Mouse (Mus musculus) limb, embryonic 11.5 days (tissue): ENCODE results near the gene Myrfl. TPM values are rescaled to one million over a fixed set of nuclear protein-coding genes. Genes with fewer than 3 reads are reported as not detected.

Experiments used
- ATAC-seq: fragments of 200-750 bp; cut with Nextera tagmentation; 2 replicates; pipeline ENCODE4 v1.8.0; 2017; ENCODE audit warnings: low read depth; ENCODE audit not compliant: insufficient number of reproducible peaks, low FRiP score, low TSS enrichment
- DNase-seq: peaks from one replicate; pipeline ENCODE4 v3.0.0-alpha.2; 2015; ENCODE audit warnings: low spot score
- H3K27ac ChIP-seq: fragments of 300-500 bp; sonication (generic); replicated peaks from 2 replicates; pipeline ENCODE4 v1.5.1; 2014; ENCODE audit warnings: low read depth, mild to moderate bottlenecking, low read length
- H3K27me3 ChIP-seq: fragments of 300-500 bp; sonication (generic); 2 replicates; pipeline ENCODE4 v1.6.1; 2014; ENCODE audit warnings: mild to moderate bottlenecking, low read length, mixed read lengths; ENCODE audit not compliant: control insufficient read depth, insufficient read depth
- H3K36me3 ChIP-seq: fragments of 300-500 bp; sonication (generic); 2 replicates; pipeline ENCODE4 v1.6.1; 2014; ENCODE audit warnings: mild to moderate bottlenecking, low read length, moderate library complexity, mixed read lengths; ENCODE audit not compliant: control insufficient read depth, insufficient read depth
- H3K4me1 ChIP-seq: fragments of 300-500 bp; sonication (generic); 2 replicates; pipeline ENCODE4 v1.6.1; 2014; ENCODE audit warnings: low read length, mixed read lengths; ENCODE audit not compliant: control insufficient read depth, insufficient read depth
- H3K4me2 ChIP-seq: fragments of 300-500 bp; sonication (generic); 2 replicates; pipeline ENCODE4 v1.6.1; 2014; ENCODE audit warnings: low read depth, mild to moderate bottlenecking, moderate library complexity; ENCODE audit not compliant: severe bottlenecking
- H3K4me3 ChIP-seq: fragments of 300-500 bp; sonication (generic); 2 replicates; pipeline ENCODE4 v1.5.1; 2014; ENCODE audit warnings: low read depth, low read length
- H3K9ac ChIP-seq: fragments of 300-500 bp; sonication (generic); 2 replicates; pipeline ENCODE4 v1.6.1; 2014; ENCODE audit warnings: mild to moderate bottlenecking, low read length
- H3K9me3 ChIP-seq: fragments of 300-500 bp; sonication (generic); 2 replicates; pipeline ENCODE4 v1.6.1; 2016; ENCODE audit warnings: low read length; ENCODE audit not compliant: control insufficient read depth
- WGBS: fragments of 180-500 bp; shearing (Covaris S2); extraction: QIAGEN DNeasy Blood & Tissue Kit; methylation state at CpG from one replicate; pipeline ENCODE4 v1.1.7; 2014; 5-methylcytosine and 5-hydroxymethylcytosine counted together
- polyA plus RNA-seq: library from polyadenylated mRNA; unstranded; fragments of >200 nt; fragmentation: Nextera tagmentation; extraction: Ambion mirVana; gene quantifications from 2 replicates; pipeline ENCODE4 v1.2.1, GENCODE M21; 2014

The Myrfl gene
- polyA plus RNA-seq, 1 experiment from 2014 or later: 0.07 TPM

DNA sequence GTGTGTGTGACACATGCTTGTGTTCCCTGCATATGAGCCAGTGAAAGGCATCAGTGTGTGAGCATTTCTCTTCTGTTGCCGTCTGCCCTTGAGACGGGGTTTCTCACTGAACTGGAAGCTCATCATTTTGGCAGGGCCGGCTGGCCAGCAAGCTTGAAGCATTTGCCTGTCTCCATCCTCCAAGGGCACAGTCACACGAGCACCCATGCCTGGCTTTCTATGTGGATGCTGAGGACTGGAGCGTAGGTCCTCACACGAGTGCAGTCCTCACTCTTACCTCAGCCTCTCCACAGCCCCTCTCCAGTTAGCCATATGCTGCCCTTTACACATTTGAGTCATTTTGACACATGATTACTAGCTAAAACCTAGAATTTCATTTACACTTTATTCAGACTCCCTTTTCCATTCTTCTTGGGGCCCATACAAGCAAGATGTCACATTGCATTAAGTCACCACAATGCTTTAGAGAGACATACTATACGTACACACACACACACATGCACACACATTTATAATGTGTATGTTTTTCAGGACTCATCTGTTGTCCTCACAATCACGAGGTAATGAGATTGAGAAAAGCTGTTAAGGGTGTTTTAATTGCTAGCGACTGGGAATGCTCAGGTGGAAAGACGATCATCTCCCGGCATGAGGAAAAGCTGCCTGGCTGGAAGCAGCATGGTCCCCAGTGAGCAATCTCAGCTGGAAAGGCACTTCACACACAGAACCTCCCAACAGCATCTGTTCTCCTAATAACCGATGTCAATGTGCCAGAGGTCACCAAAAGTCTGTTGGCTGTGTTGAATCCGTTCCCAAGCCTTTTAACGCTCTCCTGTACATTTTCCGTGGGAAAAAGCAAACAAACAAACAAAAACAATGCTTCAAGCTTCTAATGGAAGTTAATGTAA is 122.6 kb downstream of the Myrfl start:
- H3K9ac ChIP-seq: no peak overlapping the region
- H3K4me2 ChIP-seq: no peak overlapping the region
- peaks cover 5% of the 10 kb centered on the region; the same call in 1 of the 2 replicates for H3K4me1 ChIP-seq
- H3K27ac ChIP-seq: no peak overlapping the region
- H3K27me3 ChIP-seq: no peaks in the 10 kb centered on the region
- no peak for DNase-seq
- 58% methylated on average over 15 of the region's 15 CpGs for WGBS
- no peak overlapping the region for H3K4me3 ChIP-seq
- no peaks in the 10 kb centered on the region for H3K36me3 ChIP-seq
- no peak for ATAC-seq
- H3K9me3 ChIP-seq: no peaks in the 10 kb centered on the region

DNA sequence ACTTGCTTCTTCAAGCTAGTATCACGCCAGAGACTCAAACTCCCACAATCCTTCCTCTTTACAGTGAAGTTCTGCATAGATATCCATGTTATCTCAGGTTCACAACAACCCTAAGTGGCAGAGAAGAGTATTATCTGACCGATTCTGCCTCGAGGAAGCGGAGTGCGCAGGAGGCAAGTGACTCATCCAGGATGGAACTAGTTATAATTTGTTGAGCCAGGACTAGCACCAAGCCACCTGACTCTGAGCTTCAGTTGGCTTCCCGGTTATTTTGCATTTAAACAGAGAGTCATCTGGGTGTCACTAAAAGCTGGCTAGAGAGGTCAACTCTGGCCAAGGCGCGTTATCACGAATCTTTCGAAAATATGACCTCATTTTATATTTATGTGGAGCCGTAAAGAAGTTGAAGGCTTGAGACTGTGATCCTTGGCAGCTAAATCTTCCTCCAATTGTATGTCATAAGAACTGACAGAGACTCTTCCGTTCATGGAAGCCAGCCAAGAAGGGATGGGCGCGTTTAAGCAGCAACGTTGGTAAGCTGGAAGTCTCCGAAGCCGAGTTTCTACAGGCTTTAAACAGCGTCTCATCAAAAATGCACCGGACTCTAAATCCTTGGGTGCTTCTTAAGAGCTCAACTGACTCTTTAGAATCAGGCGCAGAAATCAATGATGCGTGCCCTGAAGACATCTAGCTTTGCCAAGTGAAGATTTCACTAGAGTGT is 125.3 kb downstream of the Myrfl start:
- WGBS: 93% methylated on average over 21 of the region's 21 CpGs
- ATAC-seq (no peak), DNase-seq (no peak)
- Histone ChIP-seq H3K4me3 (no peak overlapping the region), H3K4me2 (no peak overlapping the region), H3K4me1 (peaks cover 5% of the 10 kb centered on the region; the same call in 1 of the 2 replicates), H3K9ac (no peak overlapping the region), H3K27me3 (no peaks in the 10 kb centered on the region), H3K27ac (no peak overlapping the region), H3K9me3 (no peaks in the 10 kb centered on the region), H3K36me3 (no peaks in the 10 kb centered on the region)

DNA sequence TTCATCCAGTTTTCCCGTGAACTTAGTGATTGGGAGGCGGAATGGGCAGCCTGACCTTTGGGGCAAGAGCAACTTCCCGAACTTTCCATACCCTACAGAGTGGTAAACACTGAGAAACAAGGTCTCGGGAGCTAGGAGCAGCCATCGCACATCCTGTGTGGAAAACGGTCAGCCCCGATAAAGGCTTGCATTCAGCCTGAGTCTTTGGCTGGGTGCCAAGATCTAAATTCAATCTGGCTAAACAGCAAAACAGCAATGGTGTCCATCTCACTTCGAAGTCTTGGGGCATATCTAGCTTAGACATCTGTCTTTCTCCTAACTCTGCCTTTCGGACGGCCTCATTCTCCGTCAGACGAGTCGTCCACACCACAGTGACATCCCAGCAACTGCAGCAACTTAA is 128.1 kb downstream of the Myrfl start:
- WGBS: 78% methylated on average over 13 of the region's 13 CpGs
- DNase-seq: no peak

DNA sequence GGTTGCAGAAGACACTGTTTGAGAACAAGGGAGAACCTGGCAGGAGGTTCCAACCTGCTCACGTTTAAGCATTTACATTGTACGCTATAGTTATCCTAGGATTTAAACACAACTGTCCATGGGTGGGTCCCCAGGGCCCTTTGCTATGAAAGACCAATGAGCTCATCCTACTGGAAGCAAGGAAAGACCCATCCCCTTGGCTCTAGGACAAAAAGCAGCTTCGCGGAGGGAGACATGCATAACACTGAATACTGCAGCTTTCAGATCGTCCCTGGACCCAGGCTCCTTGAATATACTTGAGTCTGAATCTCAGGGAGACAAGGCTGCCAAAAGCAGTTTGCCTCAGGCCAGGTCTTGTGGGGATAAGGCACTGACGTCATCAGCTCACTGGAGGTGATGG is 130.2 kb downstream of the Myrfl start:
- Histone ChIP-seq H3K9me3 (no peaks in the 10 kb centered on the region), H3K9ac (no peak overlapping the region), H3K27ac (no peak overlapping the region), H3K27me3 (no peaks in the 10 kb centered on the region), H3K4me3 (no peak overlapping the region), H3K36me3 (no peaks in the 10 kb centered on the region), H3K4me2 (no peak overlapping the region), H3K4me1 (no peaks in the 10 kb centered on the region)
- 85% methylated on average over 6 of the region's 6 CpGs for WGBS
- DNase-seq (no peak), ATAC-seq (no peak)

More for the DNA sequence above, 128.1 kb downstream of the Myrfl start:
- Histone ChIP-seq H3K4me2 (no peak overlapping the region), H3K36me3 (no peaks in the 10 kb centered on the region), H3K9ac (no peak overlapping the region), H3K4me1 (no peaks in the 10 kb centered on the region), H3K9me3 (no peaks in the 10 kb centered on the region), H3K27ac (no peak overlapping the region), H3K4me3 (no peak overlapping the region), H3K27me3 (no peaks in the 10 kb centered on the region)
- ATAC-seq: no peak

DNA sequence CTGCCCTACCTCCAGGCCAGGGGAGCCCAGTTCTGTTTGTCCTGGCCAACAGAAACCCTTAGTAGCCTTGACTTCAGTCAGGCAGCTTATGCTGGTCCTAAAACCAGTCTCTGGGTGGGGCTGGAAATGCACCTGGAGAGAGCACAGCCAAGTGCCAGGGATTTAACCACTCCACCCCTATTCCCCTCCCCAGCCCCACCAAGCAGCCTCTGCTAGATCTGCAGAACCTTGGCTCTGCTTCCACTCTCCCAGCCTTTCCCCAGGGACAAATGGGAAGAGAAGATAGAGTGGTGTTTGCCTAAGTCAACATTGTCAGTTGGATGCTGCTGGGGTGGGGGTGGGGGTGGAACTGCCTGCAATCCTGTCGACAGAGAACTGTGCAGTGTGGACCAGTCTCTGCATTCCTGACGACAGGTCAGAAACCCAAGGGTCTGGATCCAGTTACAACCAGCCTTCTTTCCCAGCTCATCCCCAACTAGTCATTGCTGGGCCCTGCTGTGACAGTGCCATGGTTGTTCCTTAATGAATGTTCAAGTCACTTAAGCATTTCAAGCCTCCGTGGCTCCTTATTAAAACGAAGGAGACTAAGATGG is 135.1 kb downstream of the Myrfl start:
- Histone ChIP-seq H3K4me1 (peaks cover 3% of the 10 kb centered on the region; the same call in 1 of the 2 replicates), H3K4me3 (no peak overlapping the region), H3K9me3 (no peaks in the 10 kb centered on the region), H3K36me3 (no peaks in the 10 kb centered on the region), H3K9ac (no peak overlapping the region), H3K4me2 (no peak overlapping the region), H3K27ac (no peak overlapping the region), H3K27me3 (no peaks in the 10 kb centered on the region)
- peak; percentile 68; the same call in 1 of the 2 replicates for ATAC-seq
- 41% methylated on average over 4 of the region's 4 CpGs for WGBS
- no peak for DNase-seq

DNA sequence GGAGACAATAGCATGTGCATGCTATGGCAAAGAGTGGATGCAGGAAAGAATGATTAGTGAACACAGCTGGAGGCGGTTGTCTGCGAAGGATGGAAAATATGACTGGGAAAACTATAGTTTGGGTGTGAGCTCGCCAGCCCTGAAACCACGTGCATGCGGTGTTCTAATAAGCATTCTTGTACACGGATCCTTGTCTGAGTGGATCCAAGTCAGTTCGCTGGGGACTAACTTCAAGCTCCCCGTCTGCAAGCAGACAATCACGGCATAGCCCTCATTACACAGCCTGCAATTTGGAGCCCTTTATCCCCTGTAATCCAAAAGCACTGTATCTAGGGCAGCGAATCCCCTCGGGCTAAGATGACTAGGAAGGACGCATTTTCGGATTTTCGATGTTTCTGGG is 136.2 kb downstream of the Myrfl start:
- Histone ChIP-seq H3K36me3 (no peaks in the 10 kb centered on the region), H3K4me3 (no peak overlapping the region), H3K9ac (no peak overlapping the region), H3K4me1 (peaks cover 10% of the 10 kb centered on the region; the same call in 1 of the 2 replicates), H3K27ac (no peak overlapping the region), H3K4me2 (no peak overlapping the region), H3K27me3 (no peaks in the 10 kb centered on the region), H3K9me3 (no peaks in the 10 kb centered on the region)
- ATAC-seq (no peak), DNase-seq (no peak)
- 76% methylated on average over 14 of the region's 14 CpGs for WGBS

DNA sequence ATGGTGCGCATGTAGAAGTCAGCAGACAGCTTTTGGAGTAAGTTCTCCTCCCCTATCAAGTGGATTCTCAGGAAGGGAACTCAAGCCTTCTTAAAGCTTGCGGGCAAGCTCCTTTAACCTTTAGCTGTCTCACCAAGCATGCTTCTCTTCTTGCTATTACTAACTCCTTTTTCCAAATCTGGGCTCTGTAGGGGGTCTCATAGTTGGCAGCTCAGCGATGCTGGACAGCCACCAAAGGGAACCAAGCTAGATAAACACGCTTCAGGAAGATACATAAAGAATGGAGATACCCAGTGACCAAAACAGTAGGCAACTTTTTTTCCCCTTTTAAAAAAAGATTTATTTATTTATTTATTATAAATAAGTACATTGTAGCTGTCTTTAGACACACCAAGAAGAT is 136.9 kb downstream of the Myrfl start:
- H3K9me3 ChIP-seq: no peaks in the 10 kb centered on the region
- DNase-seq (no peak), ATAC-seq (no peak)
- no peak overlapping the region for H3K9ac ChIP-seq
- H3K4me1 ChIP-seq: peaks cover 10% of the 10 kb centered on the region; the same call in 1 of the 2 replicates
- no peaks in the 10 kb centered on the region for H3K27me3 ChIP-seq
- H3K4me2 ChIP-seq: no peak overlapping the region
- H3K4me3 ChIP-seq: no peak overlapping the region
- H3K27ac ChIP-seq: no peak overlapping the region
- WGBS: 90% methylated on average over 4 of the region's 4 CpGs
- H3K36me3 ChIP-seq: no peaks in the 10 kb centered on the region

DNA sequence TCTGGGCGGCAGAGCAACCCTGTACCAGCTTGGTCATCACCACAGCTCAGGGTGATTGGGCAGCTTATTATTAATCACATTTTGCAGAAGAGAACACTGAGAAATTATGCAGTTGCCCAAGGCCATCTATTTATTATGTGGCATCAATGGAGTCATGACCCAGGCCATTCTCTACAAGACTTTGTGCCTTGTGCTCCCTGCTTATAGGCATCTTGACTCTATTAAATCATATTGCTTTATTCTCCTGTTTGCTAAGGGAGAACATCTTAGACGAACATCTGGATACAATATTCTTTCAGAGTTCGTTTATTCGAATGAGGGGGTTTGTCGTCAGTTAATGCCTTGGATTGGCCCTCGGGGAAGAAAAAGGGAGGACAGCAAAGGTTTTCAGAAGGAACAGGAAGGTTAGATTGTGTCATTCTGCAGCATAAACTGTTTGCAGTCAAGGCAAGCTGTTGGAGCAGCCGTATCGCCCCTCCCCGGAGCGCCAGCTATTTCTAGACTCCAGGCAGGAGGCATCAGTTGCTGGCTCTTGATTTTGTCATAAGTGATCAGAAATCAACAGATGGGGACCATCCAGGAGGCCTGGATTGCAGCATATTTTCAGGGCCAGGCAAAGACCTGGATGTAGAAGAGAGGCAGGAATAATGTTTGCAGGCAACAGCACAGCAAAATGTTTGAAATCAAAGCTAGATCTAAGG is 140.7 kb downstream of the Myrfl start:
- 19% methylated on average over 10 of the region's 10 CpGs for WGBS

More for the DNA sequence above, 140.7 kb downstream of the Myrfl start:
- H3K36me3 ChIP-seq: no peaks in the 10 kb centered on the region
- ATAC-seq (peak; percentile 58; the same call in 1 of the 2 replicates), DNase-seq (peak; percentile 55)
- no peak overlapping the region for H3K4me2 ChIP-seq
- H3K27ac ChIP-seq: no peak overlapping the region
- peaks cover 10% of the 10 kb centered on the region; the same call in 1 of the 2 replicates for H3K4me1 ChIP-seq
- no peak overlapping the region for H3K4me3 ChIP-seq
- no peak overlapping the region for H3K9ac ChIP-seq
- H3K27me3 ChIP-seq: no peaks in the 10 kb centered on the region
- H3K9me3 ChIP-seq: no peaks in the 10 kb centered on the region
